Mouse (Mus musculus): Measurements from ENCODE around the gene Bcor. TPM values are rescaled to one million over a fixed set of nuclear protein-coding genes. Genes with fewer than 3 reads are reported as not detected.
A peak's percentile ranks its signal among the peaks of the same experiment; 100 is the strongest.

Bcor gene
- polyA plus RNA-seq, 1 experiment from 2014 or later = 16.7 TPM

GRCm38 (mm10) chrX:12089027-12089340 is 71.2 kb downstream of the Bcor start:
- H3K4me3 ChIP-seq = peak overlapping the region; percentile 50
- H3K27ac ChIP-seq = peak overlapping the region; percentile 89
- no peak for ATAC-seq (ENCODE audit: insufficient number of reproducible peaks, insufficient read depth, low FRiP score, low TSS enrichment, low read depth)
- peak overlapping the region; percentile 85 for H3K4me2 ChIP-seq
- peaks cover 95% of the 10 kb centered on the region for H3K27me3 ChIP-seq
- no peaks in the 10 kb centered on the region for H3K9me3 ChIP-seq
- WGBS = 3% methylated on average over 13 of the region's 13 CpGs
- H3K9ac ChIP-seq = peak overlapping the region; percentile 73
- no peaks in the 10 kb centered on the region for H3K36me3 ChIP-seq
- H3K4me1 ChIP-seq = peaks cover 28% of the 10 kb centered on the region

DNA sequence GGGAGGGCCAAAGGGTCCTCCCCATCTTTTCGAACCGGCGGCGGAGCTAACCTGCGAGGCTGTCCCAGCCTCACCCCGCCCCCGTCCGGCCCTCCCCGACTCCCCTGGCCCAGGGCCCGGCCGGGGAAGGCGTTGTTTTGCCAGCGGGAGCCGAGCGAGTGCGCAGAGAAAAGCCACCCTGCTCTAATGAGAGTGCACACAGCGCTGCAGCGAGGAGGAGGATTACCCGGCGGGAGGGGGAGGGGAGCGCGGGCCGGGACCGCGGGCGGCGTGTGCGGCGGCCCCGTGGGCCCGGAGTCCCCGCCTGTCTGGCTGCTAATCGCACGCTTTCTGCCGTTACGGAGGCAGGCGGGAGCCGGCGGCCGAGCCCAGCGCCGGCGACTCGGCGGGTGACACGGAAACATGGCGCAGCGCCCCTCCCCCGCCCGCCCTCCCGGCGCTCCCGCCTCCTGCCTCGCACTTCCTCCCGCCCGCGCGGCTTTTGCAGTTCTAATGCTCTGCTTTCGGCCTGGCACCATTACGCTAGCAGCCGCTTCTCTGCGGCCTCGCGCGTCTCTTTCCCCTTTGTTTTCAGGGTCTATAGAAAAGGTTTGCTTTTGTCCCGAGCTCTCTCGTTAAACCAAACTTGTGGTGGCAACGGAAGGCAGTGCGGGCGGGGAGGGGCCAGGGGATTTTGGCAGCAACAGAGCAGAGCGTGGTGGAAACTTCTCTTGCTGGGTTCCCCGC is 71.7 kb downstream of the Bcor start:
- Histone ChIP-seq H3K27me3 (peaks cover 97% of the 10 kb centered on the region), H3K4me1 (peaks cover 31% of the 10 kb centered on the region), H3K9ac (peak overlapping the region; percentile 73), H3K36me3 (no peaks in the 10 kb centered on the region), H3K4me2 (peak overlapping the region; percentile 85), H3K9me3 (no peaks in the 10 kb centered on the region), H3K27ac (peak overlapping the region; percentile 89), H3K4me3 (peak overlapping the region; percentile 50)
- 4% methylated on average over 57 of the region's 72 CpGs for WGBS
- ATAC-seq (ENCODE audit: insufficient number of reproducible peaks, insufficient read depth, low FRiP score, low TSS enrichment, low read depth) = no peak

GRCm38 (mm10) chrX:12087511-12088300 is 72.4 kb downstream of the Bcor start:
- no peak for ATAC-seq (ENCODE audit: insufficient number of reproducible peaks, insufficient read depth, low FRiP score, low TSS enrichment, low read depth)
- no peaks in the 10 kb centered on the region for H3K36me3 ChIP-seq
- H3K4me3 ChIP-seq = peak overlapping the region; percentile 50
- H3K9me3 ChIP-seq = no peaks in the 10 kb centered on the region
- peak overlapping the region; percentile 85 for H3K4me2 ChIP-seq
- peaks cover 97% of the 10 kb centered on the region for H3K27me3 ChIP-seq
- H3K9ac ChIP-seq = peak overlapping the region; percentile 73
- peak overlapping the region; percentile 89 for H3K27ac ChIP-seq
- WGBS = 5% methylated on average over 55 of the region's 55 CpGs
- peaks cover 38% of the 10 kb centered on the region for H3K4me1 ChIP-seq

DNA sequence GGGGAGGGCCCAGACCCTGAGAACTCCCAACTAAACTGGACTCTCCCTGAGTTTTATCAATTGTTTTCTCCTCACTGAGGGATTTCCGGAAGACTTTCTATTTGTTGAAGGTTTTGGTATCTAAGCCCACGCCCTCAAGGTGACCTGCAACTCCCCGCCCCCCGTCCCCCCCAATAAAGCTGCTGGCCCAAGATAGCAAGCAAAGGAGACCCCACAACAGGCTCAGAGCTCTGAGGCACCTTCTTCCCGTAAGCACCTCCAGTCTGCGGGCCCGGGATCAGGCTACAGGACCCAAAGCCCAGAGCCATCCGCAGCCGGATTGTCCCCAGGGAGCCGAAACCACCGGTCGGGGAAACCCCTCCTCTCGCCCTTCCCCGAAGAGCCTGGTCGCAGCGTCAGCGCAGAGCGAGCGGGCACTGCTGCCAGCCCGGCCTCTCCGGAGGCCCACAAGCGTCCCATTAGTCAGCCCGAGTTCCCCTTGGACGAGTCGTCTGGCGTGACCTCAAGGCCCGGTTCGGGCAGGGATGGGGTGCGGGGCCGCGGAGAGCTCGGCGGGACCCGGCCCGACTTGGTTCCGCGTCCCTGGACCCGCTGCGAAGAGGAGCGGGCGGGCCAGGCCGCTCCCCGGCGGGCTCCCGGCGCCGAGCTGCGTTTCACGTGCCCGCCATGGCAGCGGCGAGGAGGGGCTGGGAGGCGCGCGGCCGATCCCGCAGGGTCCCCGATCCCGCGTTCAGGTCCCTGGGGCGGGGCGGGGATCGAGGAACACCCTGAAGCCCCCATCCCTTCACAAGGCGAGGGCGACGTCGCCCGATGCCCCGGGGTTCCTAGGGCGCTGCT is 73.3 kb downstream of the Bcor start:
- Histone ChIP-seq H3K36me3 (no peaks in the 10 kb centered on the region), H3K4me3 (peak overlapping the region; percentile 50), H3K9me3 (no peaks in the 10 kb centered on the region), H3K27ac (no peak overlapping the region), H3K4me1 (peaks cover 39% of the 10 kb centered on the region), H3K4me2 (peak overlapping the region; percentile 85), H3K27me3 (peaks cover 98% of the 10 kb centered on the region), H3K9ac (peak overlapping the region; percentile 73)
- 3% methylated on average over 67 of the region's 70 CpGs for WGBS
- no peak for ATAC-seq (ENCODE audit: insufficient number of reproducible peaks, insufficient read depth, low FRiP score, low TSS enrichment, low read depth)

GRCm38 (mm10) chrX:12085949-12086348 is 74.2 kb downstream of the Bcor start:
- WGBS = 36% methylated on average over 10 of the region's 10 CpGs
- ATAC-seq (ENCODE audit: insufficient number of reproducible peaks, insufficient read depth, low FRiP score, low TSS enrichment, low read depth) = no peak
- no peaks in the 10 kb centered on the region for H3K9me3 ChIP-seq
- no peak overlapping the region for H3K4me2 ChIP-seq
- H3K27me3 ChIP-seq = peaks cover 99% of the 10 kb centered on the region
- H3K27ac ChIP-seq = no peak overlapping the region
- H3K4me3 ChIP-seq = no peak overlapping the region
- H3K36me3 ChIP-seq = no peaks in the 10 kb centered on the region
- no peak overlapping the region for H3K9ac ChIP-seq
- peaks cover 48% of the 10 kb centered on the region for H3K4me1 ChIP-seq

DNA sequence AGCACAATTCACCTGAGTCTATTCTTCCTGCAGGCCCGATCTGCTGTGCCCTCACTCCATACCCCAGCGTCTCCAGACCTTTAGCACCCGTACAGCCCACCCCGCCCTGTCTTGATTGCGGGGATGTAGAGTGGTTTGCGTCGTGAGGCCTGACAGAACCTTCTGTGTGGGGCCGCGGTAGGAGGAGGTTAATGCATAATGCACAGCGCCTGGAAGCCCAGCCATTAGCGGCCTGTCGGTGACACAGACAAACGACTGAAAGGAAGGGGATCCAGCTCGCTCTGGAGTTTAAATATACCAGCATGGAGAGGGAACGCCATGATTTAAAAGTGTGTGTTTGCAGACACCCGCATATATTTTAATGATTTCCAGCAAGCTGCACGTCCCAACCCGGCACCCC is 74.9 kb downstream of the Bcor start:
- H3K36me3 ChIP-seq = no peaks in the 10 kb centered on the region
- peaks cover 99% of the 10 kb centered on the region for H3K27me3 ChIP-seq
- H3K4me3 ChIP-seq = no peak overlapping the region
- no peak overlapping the region for H3K4me2 ChIP-seq
- H3K9me3 ChIP-seq = no peaks in the 10 kb centered on the region
- peaks cover 44% of the 10 kb centered on the region for H3K4me1 ChIP-seq
- H3K27ac ChIP-seq = no peak overlapping the region
- H3K9ac ChIP-seq = no peak overlapping the region
- 22% methylated on average over 18 of the region's 18 CpGs for WGBS
- no peak for ATAC-seq (ENCODE audit: insufficient number of reproducible peaks, insufficient read depth, low FRiP score, low TSS enrichment, low read depth)

DNA sequence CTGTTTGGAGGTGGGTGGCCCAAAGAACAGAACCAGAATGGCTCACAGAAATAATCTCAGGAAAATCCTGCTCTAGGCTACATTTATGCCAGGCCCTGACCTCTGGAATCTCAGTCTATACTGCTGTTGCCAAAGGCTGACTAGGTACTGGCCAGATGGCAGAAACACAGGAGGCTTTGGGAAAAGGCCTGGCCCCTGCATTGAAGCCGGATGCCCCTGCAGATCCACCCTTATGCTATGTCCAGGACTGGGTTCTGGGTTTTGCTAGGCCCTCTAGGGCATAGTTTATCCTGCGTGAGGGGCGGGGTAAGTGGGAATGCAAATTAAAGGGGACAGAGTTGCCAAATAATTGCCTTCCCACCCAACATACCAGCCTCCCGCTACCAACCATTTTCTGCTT is 75.5 kb downstream of the Bcor start:
- no peak for ATAC-seq (ENCODE audit: insufficient number of reproducible peaks, insufficient read depth, low FRiP score, low TSS enrichment, low read depth)
- Histone ChIP-seq H3K9me3 (no peaks in the 10 kb centered on the region), H3K27ac (no peak overlapping the region), H3K27me3 (peaks cover 99% of the 10 kb centered on the region), H3K4me1 (peaks cover 39% of the 10 kb centered on the region), H3K9ac (no peak overlapping the region), H3K4me3 (no peak overlapping the region), H3K36me3 (no peaks in the 10 kb centered on the region), H3K4me2 (no peak overlapping the region)
- WGBS = 39% methylated on average over 4 of the region's 4 CpGs

DNA sequence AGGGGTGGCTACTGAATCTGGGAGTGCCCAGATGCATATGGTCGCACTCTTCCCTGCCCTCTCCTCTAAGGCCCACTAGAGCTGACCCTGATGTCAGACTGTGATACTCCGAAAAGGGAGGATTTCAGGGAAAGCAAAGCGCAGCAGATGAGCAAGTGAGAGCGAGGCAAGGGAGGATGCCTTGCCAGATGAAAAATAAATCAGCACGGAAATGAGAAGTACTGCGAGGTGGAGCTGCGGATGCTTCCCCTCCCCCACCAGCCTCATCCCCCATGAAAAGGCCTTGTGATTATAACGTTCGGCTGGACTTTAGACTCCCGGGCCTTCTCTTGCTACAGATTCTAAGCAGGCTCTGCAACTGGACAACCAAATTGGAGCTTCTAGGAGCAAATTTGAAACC is 76.5 kb downstream of the Bcor start:
- Histone ChIP-seq H3K36me3 (no peaks in the 10 kb centered on the region), H3K9me3 (no peaks in the 10 kb centered on the region), H3K4me1 (peaks cover 31% of the 10 kb centered on the region), H3K27me3 (peaks cover 98% of the 10 kb centered on the region), H3K4me2 (no peak overlapping the region), H3K27ac (no peak overlapping the region), H3K4me3 (no peak overlapping the region), H3K9ac (no peak overlapping the region)
- no peak for ATAC-seq (ENCODE audit: insufficient number of reproducible peaks, insufficient read depth, low FRiP score, low TSS enrichment, low read depth)
- WGBS = 25% methylated on average over 10 of the region's 10 CpGs

DNA sequence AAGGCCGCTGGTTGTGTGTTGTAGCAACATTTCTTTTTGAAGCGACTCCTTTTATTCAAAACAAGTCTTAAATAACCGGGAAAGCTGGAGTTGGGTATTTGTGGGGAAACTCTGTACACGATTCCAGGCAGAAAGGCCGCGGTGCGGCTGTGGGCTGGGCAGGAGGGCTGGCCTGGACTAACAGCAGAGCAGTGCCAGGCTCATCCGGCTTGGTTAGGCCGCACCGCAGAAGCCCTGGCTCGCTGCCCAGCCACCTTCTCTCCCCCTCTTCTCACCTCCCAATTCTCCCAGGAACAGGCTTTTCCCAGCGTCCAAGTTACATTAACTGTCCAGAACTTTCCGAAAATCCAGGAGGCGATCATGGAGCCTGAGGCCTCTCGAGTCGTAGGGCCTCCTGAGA is 77.4 kb downstream of the Bcor start:
- 14% methylated on average over 16 of the region's 16 CpGs for WGBS
- Histone ChIP-seq H3K4me2 (no peak overlapping the region), H3K4me1 (peaks cover 28% of the 10 kb centered on the region)

DNA sequence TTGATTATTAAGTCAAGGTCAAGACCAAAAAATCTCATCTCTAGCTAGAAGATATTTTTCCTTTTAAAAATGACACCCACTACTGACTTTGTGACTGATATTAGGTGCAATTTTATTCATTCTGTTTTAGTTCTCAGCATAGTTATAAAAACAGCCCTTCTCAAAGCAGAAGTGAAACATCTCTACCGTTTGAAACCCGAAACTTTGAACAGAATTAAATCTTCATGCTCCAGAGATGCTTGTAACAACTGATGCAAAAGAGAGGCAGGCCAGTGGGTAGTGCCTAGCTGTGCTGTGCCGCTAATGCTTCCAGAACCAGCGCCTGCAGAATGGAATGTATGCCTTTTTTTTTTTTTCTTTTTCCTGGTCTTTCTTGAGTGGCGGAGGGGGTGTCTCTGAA is 78.0 kb downstream of the Bcor start:
- ATAC-seq (ENCODE audit: insufficient number of reproducible peaks, insufficient read depth, low FRiP score, low TSS enrichment, low read depth) = no peak
- Histone ChIP-seq H3K36me3 (no peaks in the 10 kb centered on the region), H3K9me3 (no peaks in the 10 kb centered on the region), H3K27me3 (peaks cover 98% of the 10 kb centered on the region), H3K4me2 (no peak overlapping the region), H3K4me3 (no peak overlapping the region), H3K4me1 (peaks cover 25% of the 10 kb centered on the region), H3K9ac (no peak overlapping the region), H3K27ac (no peak overlapping the region)
- WGBS = 11% methylated on average over 5 of the region's 5 CpGs

More for the DNA sequence above, 77.4 kb downstream of the Bcor start:
- ATAC-seq (ENCODE audit: insufficient number of reproducible peaks, insufficient read depth, low FRiP score, low TSS enrichment, low read depth) = no peak
- Histone ChIP-seq H3K4me3 (no peak overlapping the region), H3K27me3 (peaks cover 98% of the 10 kb centered on the region), H3K27ac (no peak overlapping the region), H3K9ac (no peak overlapping the region), H3K36me3 (no peaks in the 10 kb centered on the region), H3K9me3 (no peaks in the 10 kb centered on the region)

GRCm38 (mm10) chrX:12081741-12082155 is 78.4 kb downstream of the Bcor start:
- no peak overlapping the region for H3K9ac ChIP-seq
- no peak overlapping the region for H3K27ac ChIP-seq
- H3K4me2 ChIP-seq = peak overlapping the region; percentile 79
- 8% methylated on average over 22 of the region's 22 CpGs for WGBS
- no peaks in the 10 kb centered on the region for H3K9me3 ChIP-seq
- H3K36me3 ChIP-seq = no peaks in the 10 kb centered on the region
- no peak for ATAC-seq (ENCODE audit: insufficient number of reproducible peaks, insufficient read depth, low FRiP score, low TSS enrichment, low read depth)
- peaks cover 98% of the 10 kb centered on the region for H3K27me3 ChIP-seq
- H3K4me1 ChIP-seq = peaks cover 25% of the 10 kb centered on the region
- H3K4me3 ChIP-seq = peak overlapping the region; percentile 58
